Mouse (Mus musculus) embryonic facial prominence, embryonic 14.5 days (tissue): ENCODE measurements around the gene Lims1. TPM values are rescaled to one million over a fixed set of nuclear protein-coding genes. Genes with fewer than 3 reads are reported as not detected.

ENCODE experiments used
- ATAC-seq: fragments of 200-750 bp; cut with Nextera tagmentation; 2 replicates; pipeline ENCODE4 v1.8.0; 2017; ENCODE audit warnings: low read depth, moderate number of reproducible peaks, moderate TSS enrichment
- DNase-seq: peaks from one replicate; pipeline ENCODE4 v3.0.0-alpha.2; 2015; ENCODE audit warnings: low spot score
- H3K27ac ChIP-seq: fragments of 300-500 bp; sonication (generic); replicated peaks from 2 replicates; pipeline ENCODE4 v1.5.1; 2014; ENCODE audit warnings: low read depth, mild to moderate bottlenecking, low read length, moderate library complexity
- H3K27me3 ChIP-seq: fragments of 300-500 bp; sonication (generic); replicated peaks from 2 replicates; pipeline ENCODE4 v1.6.1; 2014; ENCODE audit warnings: low read length; ENCODE audit not compliant: control insufficient read depth, insufficient read depth
- H3K36me3 ChIP-seq: fragments of 300-500 bp; sonication (generic); 2 replicates; pipeline ENCODE4 v1.6.1; 2014; ENCODE audit warnings: low read length, mixed read lengths; ENCODE audit not compliant: control insufficient read depth, insufficient read depth
- H3K4me1 ChIP-seq: fragments of 300-500 bp; sonication (generic); 2 replicates; pipeline ENCODE4 v1.6.1; 2014; ENCODE audit warnings: antibody characterized with exemption, low read length; ENCODE audit not compliant: control insufficient read depth, insufficient read depth
- H3K4me2 ChIP-seq: fragments of 300-500 bp; sonication (generic); 2 replicates; pipeline ENCODE4 v1.6.1; 2014; ENCODE audit warnings: low read depth, mild to moderate bottlenecking, low read length, moderate library complexity, mixed read lengths
- H3K4me3 ChIP-seq: fragments of 300-500 bp; sonication (generic); 2 replicates; pipeline ENCODE4 v1.5.1; 2014; ENCODE audit warnings: low read depth, mild to moderate bottlenecking, low read length
- H3K9ac ChIP-seq: fragments of 300-500 bp; sonication (generic); 2 replicates; pipeline ENCODE4 v1.6.1; 2014; ENCODE audit warnings: low read depth, mild to moderate bottlenecking, low read length, moderate library complexity, mixed read lengths
- H3K9me3 ChIP-seq: fragments of 300-500 bp; sonication (generic); 2 replicates; pipeline ENCODE4 v1.6.1; 2016; ENCODE audit warnings: low read length; ENCODE audit not compliant: control insufficient read depth
- WGBS: fragments of 180-500 bp; shearing (Covaris S2); extraction: QIAGEN DNeasy Blood & Tissue Kit; methylation state at CpG from one replicate; pipeline ENCODE4 v1.1.7; 2014; 5-methylcytosine and 5-hydroxymethylcytosine counted together
- polyA plus RNA-seq: library from polyadenylated mRNA; unstranded; fragments of >200 nt; fragmentation: Nextera tagmentation; extraction: Ambion mirVana; gene quantifications from 2 replicates; pipeline ENCODE4 v1.2.1, GENCODE M21; 2014

Gene Lims1
- polyA plus RNA-seq, 1 experiment from 2014 or later = 121 TPM

DNA sequence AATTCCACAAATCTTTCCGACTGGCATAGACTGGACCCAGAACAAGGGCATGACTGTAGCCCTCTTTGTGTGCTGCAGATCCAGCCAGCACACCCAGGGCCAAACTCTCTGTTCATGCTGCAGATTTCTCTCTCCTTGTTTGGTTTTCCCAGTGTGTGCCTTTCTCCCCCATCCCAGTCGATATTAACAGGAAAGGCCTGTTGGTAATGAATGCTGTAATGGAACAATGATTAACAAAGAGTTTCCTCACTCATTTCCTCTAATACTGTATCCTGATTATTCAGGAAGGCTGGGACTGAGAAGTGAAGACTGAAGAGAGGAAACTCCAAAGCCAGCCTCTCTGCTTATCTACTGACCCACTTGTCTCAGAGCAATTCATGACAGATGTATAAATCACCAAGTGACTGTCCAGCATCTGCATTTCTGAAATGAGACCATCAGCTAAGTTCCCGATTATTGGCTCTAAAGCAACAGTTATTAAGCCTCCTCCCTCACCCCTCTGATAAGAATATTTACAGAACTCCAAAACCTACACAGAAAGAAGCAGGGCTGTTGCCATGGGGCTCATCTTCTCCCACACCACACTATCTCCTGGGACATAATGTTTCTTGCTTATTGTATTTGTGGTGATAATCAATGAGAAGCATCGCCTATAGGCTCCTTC lies 82.2 kb downstream of the Lims1 start:
- Histone ChIP-seq H3K9me3 (no peaks in the 10 kb centered on the region), H3K9ac (no peak overlapping the region), H3K27me3 (no peaks in the 10 kb centered on the region), H3K4me1 (no peaks in the 10 kb centered on the region), H3K4me3 (no peak overlapping the region), H3K36me3 (peaks cover 55% of the 10 kb centered on the region), H3K4me2 (no peak overlapping the region), H3K27ac (no peak overlapping the region)
- ATAC-seq (no peak), DNase-seq (no peak)
- 82% methylated on average over 4 of the region's 4 CpGs for WGBS

DNA sequence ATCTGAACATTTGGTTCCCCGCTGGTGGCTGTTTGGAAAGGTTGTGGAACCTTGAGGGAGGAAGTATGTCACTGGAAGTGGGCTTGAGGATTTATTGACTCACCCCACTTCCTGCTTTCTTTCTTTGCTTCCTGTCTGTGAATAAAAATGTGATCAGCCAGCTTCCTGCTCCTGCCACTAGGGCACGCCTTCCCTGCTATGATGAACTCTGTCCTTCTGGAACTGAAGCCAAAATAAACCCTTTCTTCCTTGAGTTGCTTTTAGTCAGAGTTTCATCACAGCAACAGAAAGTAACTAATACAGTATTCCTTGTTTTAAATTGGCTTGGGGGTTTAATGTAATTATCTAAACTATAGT lies 82.7 kb downstream of the Lims1 start:
- Histone ChIP-seq H3K4me3 (no peak overlapping the region), H3K9ac (no peak overlapping the region), H3K27me3 (no peaks in the 10 kb centered on the region), H3K9me3 (no peaks in the 10 kb centered on the region), H3K4me2 (no peak overlapping the region), H3K27ac (no peak overlapping the region), H3K36me3 (peaks cover 57% of the 10 kb centered on the region), H3K4me1 (no peaks in the 10 kb centered on the region)
- DNase-seq (no peak), ATAC-seq (no peak)
- WGBS = 82% methylated on average over 2 of the region's 2 CpGs

DNA sequence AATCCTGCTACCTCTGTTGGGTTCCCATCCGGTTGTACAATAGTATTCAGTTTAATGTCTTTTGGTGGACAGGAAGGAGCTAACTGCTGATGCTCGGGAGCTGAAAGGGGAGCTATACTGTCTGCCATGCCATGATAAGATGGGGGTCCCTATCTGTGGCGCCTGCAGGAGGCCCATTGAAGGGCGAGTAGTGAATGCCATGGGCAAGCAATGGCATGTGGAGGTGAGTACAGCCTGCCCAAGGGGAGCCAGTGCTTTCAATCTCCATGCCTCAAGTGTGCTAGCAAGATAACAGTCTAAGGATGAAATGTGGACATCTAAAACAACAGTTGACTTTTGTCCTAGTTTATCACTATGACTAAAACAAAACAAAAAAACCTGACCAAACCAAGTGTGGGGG lies 89.1 kb downstream of the Lims1 start:
- Histone ChIP-seq H3K4me3 (no peak overlapping the region), H3K9me3 (no peaks in the 10 kb centered on the region), H3K4me2 (no peak overlapping the region), H3K4me1 (no peaks in the 10 kb centered on the region), H3K9ac (no peak overlapping the region), H3K36me3 (peaks cover 76% of the 10 kb centered on the region), H3K27ac (no peak overlapping the region), H3K27me3 (no peaks in the 10 kb centered on the region)
- 95% methylated on average over 4 of the region's 4 CpGs for WGBS
- DNase-seq (no peak), ATAC-seq (no peak)

DNA sequence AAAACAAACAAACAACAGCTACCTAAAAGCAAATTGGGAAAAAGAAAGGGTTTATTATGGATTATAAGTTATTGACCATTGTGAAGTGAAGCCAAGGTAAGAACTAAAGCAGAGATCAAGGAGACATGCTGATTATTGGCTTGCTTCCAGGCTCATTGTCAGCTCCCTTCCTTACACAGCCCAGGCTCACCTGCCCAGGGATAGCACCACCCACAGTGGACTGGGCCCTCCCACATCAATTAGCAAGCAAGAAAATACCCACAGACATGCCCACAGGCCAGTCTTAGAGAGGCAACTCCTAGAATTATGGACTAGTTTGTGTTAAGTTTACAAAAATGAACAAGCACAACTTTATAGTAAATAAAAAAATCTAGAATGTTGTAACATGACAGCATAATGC lies 89.6 kb downstream of the Lims1 start:
- Histone ChIP-seq H3K27me3 (no peaks in the 10 kb centered on the region), H3K4me2 (no peak overlapping the region), H3K36me3 (peaks cover 81% of the 10 kb centered on the region), H3K4me3 (no peak overlapping the region), H3K27ac (no peak overlapping the region), H3K9me3 (no peaks in the 10 kb centered on the region), H3K4me1 (no peaks in the 10 kb centered on the region), H3K9ac (no peak overlapping the region)
- no peak for ATAC-seq
- no peak for DNase-seq

DNA sequence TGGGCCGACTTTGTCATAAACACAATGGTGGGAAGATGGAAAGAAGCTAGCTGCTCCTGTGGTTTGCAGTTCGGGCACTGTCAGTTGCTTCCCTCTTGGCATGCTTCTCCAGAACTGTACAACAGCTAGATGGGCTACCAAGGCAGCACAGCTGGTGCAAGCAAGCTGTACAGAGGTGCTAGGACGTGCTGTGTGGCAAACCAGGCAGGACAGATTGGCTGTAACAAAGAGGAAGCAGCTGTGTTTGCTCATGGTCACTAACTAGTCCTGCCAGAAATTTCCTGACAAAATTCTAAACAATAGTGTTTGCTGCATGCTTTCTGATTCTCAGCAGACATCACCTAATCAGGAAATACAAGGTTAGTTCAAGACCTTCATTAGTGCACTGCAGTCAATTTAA lies 93.4 kb downstream of the Lims1 start:
- H3K9ac ChIP-seq = no peak overlapping the region
- 83% methylated on average over 3 of the region's 3 CpGs for WGBS
- peaks cover 74% of the 10 kb centered on the region for H3K36me3 ChIP-seq
- ATAC-seq = no peak
- peak; percentile 16 for DNase-seq
- H3K4me3 ChIP-seq = no peak overlapping the region
- no peaks in the 10 kb centered on the region for H3K4me1 ChIP-seq
- H3K27me3 ChIP-seq = no peaks in the 10 kb centered on the region
- H3K4me2 ChIP-seq = no peak overlapping the region
- no peaks in the 10 kb centered on the region for H3K9me3 ChIP-seq
- H3K27ac ChIP-seq = no peak overlapping the region

DNA sequence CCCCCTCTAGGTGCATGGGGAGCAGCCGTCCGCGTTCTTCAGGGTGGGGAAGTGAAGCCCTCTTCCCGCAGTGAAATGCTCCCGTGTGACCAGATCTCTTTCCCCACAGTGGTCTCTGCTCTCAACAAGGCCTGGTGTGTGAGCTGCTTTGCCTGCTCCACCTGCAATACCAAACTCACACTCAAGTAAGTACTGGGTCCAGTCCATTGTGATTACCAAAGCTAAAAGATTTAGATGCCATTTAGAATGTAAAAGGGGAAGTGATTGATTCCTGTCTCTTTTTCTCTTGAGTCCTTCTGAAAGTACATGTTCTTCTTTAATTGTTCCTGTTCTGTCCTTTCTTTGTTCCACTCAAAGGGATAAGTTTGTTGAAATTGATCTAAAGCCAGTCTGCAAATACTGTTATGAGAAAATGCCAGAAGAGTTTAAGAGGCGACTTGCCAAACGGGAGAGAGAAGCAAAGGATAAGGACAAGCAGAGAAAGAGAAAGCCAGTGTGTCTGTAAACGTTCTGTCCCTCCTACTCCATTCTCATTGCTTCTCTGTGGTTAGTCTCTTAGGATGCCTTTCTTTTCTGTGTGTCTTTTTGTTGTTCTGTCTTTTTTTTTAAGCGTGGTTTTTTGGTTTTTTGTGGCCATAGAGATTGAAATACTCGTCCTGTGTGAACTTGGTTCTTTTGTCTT lies 95.2 kb downstream of the Lims1 start:
- no peak for ATAC-seq
- H3K9me3 ChIP-seq = no peaks in the 10 kb centered on the region
- peaks cover 72% of the 10 kb centered on the region for H3K36me3 ChIP-seq
- H3K9ac ChIP-seq = no peak overlapping the region
- H3K27ac ChIP-seq = no peak overlapping the region
- H3K4me1 ChIP-seq = no peaks in the 10 kb centered on the region
- no peak overlapping the region for H3K4me3 ChIP-seq
- no peak for DNase-seq
- WGBS = 89% methylated on average over 10 of the region's 10 CpGs
- no peak overlapping the region for H3K4me2 ChIP-seq
- no peaks in the 10 kb centered on the region for H3K27me3 ChIP-seq

DNA sequence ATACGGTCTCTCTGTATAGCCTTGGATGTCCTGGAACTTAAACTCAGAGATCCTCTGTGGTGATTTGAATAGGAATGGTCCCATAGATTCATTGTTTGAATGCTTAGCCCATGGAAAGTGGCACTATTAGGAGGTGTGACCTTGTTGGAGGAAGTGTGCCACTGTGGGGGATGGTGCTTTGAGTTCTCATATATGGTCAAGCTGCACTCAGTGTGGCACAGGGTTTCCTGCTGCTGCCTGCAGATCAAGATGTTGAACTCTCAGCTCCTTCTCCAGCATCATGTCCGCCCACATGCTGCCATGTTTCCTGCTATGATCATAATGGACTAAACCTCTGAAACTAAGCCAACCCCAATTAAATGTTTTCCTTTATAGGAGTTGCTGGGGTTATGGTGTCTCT lies 104.7 kb downstream of the Lims1 start:
- Histone ChIP-seq H3K9me3 (no peaks in the 10 kb centered on the region), H3K36me3 (peaks cover 21% of the 10 kb centered on the region), H3K27me3 (no peaks in the 10 kb centered on the region), H3K9ac (no peak overlapping the region), H3K27ac (no peak overlapping the region), H3K4me2 (no peak overlapping the region), H3K4me3 (no peak overlapping the region), H3K4me1 (no peaks in the 10 kb centered on the region)
- DNase-seq (no peak), ATAC-seq (no peak)
- 87% methylated on average over 2 of the region's 2 CpGs for WGBS

DNA sequence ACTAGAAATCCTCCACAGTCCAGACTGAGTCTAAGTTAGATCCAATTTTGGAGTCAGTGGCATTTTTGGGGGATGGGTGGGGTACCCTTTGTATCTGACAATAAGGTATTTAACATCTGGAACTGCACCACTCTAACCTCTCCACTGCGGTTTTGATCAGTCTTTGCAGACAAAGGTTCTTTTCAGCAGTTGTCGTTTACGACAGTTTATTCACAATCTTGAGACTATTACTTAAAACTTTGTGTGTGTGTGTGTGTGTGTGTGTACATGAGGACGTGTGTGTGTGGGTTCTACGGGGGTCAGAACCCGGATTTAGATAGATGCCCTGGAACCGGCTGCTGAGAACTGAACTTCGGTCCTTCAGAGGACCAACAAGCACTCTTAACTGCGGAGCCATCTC lies 122.6 kb downstream of the Lims1 start:
- DNase-seq = peak; percentile 33
- no peaks in the 10 kb centered on the region for H3K36me3 ChIP-seq
- H3K4me2 ChIP-seq = peak overlapping the region; percentile 61
- peak overlapping the region; percentile 98 for H3K4me3 ChIP-seq
- no peak; the same call in 1 of the 2 replicates for ATAC-seq
- H3K27ac ChIP-seq = peak overlapping the region; percentile 97
- peak overlapping the region; percentile 98 for H3K9ac ChIP-seq
- WGBS = 15% methylated on average over 9 of the region's 9 CpGs
- H3K4me1 ChIP-seq = peaks cover 2% of the 10 kb centered on the region; the same call in 1 of the 2 replicates
- no peaks in the 10 kb centered on the region for H3K9me3 ChIP-seq
- H3K27me3 ChIP-seq = no peaks in the 10 kb centered on the region
